ENCODE assay signal across 8 mouse cellular contexts in genomic region chr6:55717209-55717608, GRCm38 (mm10). TPM values are rescaled to one million over a fixed set of nuclear protein-coding genes. Genes with fewer than 3 reads are reported as not detected.
DNase-seq lines count a peak whose midpoint lies in the region; TF ChIP-seq lines count a peak whose summit lies in the region.
"Had no signal": no experiment of that assay in that cellular context is flagged by ENCODE, and none has a peak within 500 bp of the region (broad histone marks: within the 10 kb centered on the region; RNA-seq: fewer than 3 reads in every experiment).

No protein-coding gene starts in this region.

- no peak overlapping the region for H3K4me3 ChIP-seq in ES-Bruce4 (ENCODE audit: low read depth, low read length)
- no peak overlapping the region for H3K4me3 ChIP-seq in cortical plate, adult 2 months (ENCODE audit: insufficient read depth, low read length)
- H3K4me3 ChIP-seq: heart, embryonic 13.5 days had no signal

- H3K9me3 ChIP-seq in ES-Bruce4 (replicated peaks; ENCODE audit: control insufficient read depth, insufficient read depth, low read length, poor library complexity, severe bottlenecking): no peaks in the 10 kb centered on the region
- H3K9me3 ChIP-seq: heart, embryonic 13.5 days had no signal

- TF ChIP-seq POLR2A in ES-Bruce4 (IDR thresholded peaks at IDR 0.05; ENCODE audit: insufficient read depth, low read length): no peak
- no peak for TF ChIP-seq POLR2A in cortical plate, adult 2 months (IDR thresholded peaks at IDR 0.05; ENCODE audit: extremely low read depth, insufficient read depth, low read length)

- H3K27ac ChIP-seq in ES-Bruce4 (ENCODE audit: insufficient read depth, low read length): no peak overlapping the region
- no peak overlapping the region for H3K27ac ChIP-seq in cortical plate, adult 2 months (ENCODE audit: insufficient read depth, low read length)
- H3K27ac ChIP-seq: heart, embryonic 13.5 days had no signal

- H3K9ac ChIP-seq in ES-Bruce4 (ENCODE audit: low read depth, poor library complexity, severe bottlenecking): no peak overlapping the region
- H3K9ac ChIP-seq: heart, embryonic 13.5 days had no signal

- no peak for TF ChIP-seq EP300 in ES-Bruce4 (IDR thresholded peaks at IDR 0.05; ENCODE audit: insufficient read depth, low read depth, low read length)

- no peaks in the 10 kb centered on the region for H3K27me3 ChIP-seq in ES-Bruce4 (ENCODE audit: control insufficient read depth, insufficient read depth, low read length, poor library complexity, severe bottlenecking)
- no peaks in the 10 kb centered on the region for H3K27me3 ChIP-seq in splenic B cell, adult 2 months (ENCODE audit: control insufficient read depth, insufficient read depth, low read length, poor library complexity, severe bottlenecking)

- TF ChIP-seq CTCF in ES-Bruce4 (IDR thresholded peaks at IDR 0.05; ENCODE audit: low read depth, low read length): peak; percentile 57
- TF ChIP-seq CTCF in cortical plate, adult 2 months (IDR thresholded peaks at IDR 0.05; ENCODE audit: extremely low read depth, insufficient read depth, low read length): peak; percentile 76

- H3K4me1 ChIP-seq in ES-Bruce4 (ENCODE audit: control insufficient read depth, insufficient read depth, low read length): no peaks in the 10 kb centered on the region
- H3K4me1 ChIP-seq in cortical plate, adult 2 months (ENCODE audit: control insufficient read depth, insufficient read depth, low read length): no peaks in the 10 kb centered on the region
- H3K4me1 ChIP-seq: heart, embryonic 13.5 days had no signal

- H3K36me3 ChIP-seq in ES-Bruce4 (ENCODE audit: control insufficient read depth, insufficient read depth, low read length, poor library complexity, severe bottlenecking): no peaks in the 10 kb centered on the region
- H3K36me3 ChIP-seq in splenic B cell, adult 2 months (ENCODE audit: control insufficient read depth, insufficient read depth, low read length, poor library complexity, severe bottlenecking): no peaks in the 10 kb centered on the region
- H3K36me3 ChIP-seq: heart, embryonic 13.5 days had no signal

- peak; percentile 49 to 90 for DNase-seq in adrenal gland, adult (ENCODE audit: inconsistent age in 2 of 2, low spot score in 1 of 2)
- DNase-seq in heart, postnatal 4 days: peak; percentile 71
- DNase-seq in layer of hippocampus, adult 9-11 months: peak; percentile 45
- DNase-seq in lung, postnatal 36 days: peak; percentile 76
- peak; percentile 1 for DNase-seq in splenic B cell, adult 2 months (ENCODE audit: low read depth, low spot score)

RNA-seq across cellular contexts. Expression of gene Neurod6, which starts 36.1 kb away (rescaled TPM):
- polyA plus RNA-seq in ES-Bruce4 (2011; ENCODE audit: insufficient read depth, insufficient read length, low read depth, missing spikeins): not detected in 2 replicates
- polyA plus RNA-seq in cortical plate, adult 2 months (2012; rRNA removed): 57.1 and 76.8 TPM in 2 replicates
- not detected for total RNA-seq in heart, postnatal 4 days (2021)

Comparison
In these comparisons a context has a peak if more than half of its experiments do, and no peak if none do; other contexts are left out.
1. DNase-seq: peak in every context shown above with its lines; median percentile 76 in lung, postnatal 36 days; 71 in heart, postnatal 4 days; 70 in adrenal gland, adult; 45 in layer of hippocampus, adult 9-11 months; 1 in splenic B cell, adult 2 months.
2. RNA of gene Neurod6, which starts 36.1 kb away (polyA plus RNA-seq): 57.1 to 76.8 TPM in cortical plate, adult 2 months; not detected in ES-Bruce4; every median in the first group is over 10 times any median in the second.